ENCODE assay signal across 17 mouse cellular contexts in the genomic region with DNA sequence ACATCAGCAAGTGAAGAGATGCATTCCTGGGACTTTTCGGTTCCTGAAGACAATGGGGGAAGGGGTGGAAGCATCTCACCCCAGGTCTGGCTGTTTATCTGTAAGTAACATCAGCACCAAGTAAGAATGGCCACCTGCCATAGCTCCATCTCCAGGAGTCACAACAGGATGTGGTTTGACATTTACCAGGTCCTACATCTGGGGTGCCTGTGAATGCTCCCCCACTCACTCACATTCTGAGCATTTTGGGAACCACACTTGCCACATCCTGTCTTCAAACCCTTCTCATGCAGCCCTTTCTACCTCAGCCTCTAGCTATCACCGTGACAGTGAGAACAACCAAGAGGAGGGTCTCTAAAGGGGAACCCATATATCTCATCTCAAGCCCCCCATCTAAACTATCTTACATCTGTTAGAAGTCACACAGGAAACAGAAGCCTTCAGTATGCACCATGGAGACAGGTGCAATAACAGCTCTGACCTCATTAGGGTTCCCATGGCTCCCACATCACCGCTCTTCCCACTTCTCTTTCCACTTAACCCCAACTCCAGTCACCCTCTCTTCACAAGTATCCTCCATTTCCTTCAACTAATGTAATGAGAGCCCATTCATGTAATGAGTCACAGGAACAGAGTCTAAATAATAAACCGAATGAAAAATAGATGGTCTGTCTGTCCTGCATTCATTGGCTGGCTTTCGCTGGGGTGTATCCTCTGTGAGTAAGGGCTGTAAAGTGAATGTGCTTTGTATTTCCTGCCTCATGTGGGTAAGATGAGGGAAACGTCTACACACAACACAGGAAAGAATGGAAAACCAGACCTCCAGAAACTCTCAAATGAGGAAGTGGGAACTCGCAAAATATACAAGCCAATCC. TPM values are rescaled to one million over a fixed set of nuclear protein-coding genes. Genes with fewer than 3 reads are reported as not detected.
DNase-seq lines count a peak whose midpoint lies in the region; ATAC-seq and TF ChIP-seq lines count a peak whose summit lies in the region.
"Had no signal": no experiment of that assay in that cellular context is flagged by ENCODE, and none has a peak within 500 bp of the region (broad histone marks: within the 10 kb centered on the region; RNA-seq: fewer than 3 reads in every experiment).

No protein-coding gene starts in this region.

- no peak for TF ChIP-seq CTCF in C2C12 (IDR thresholded peaks at IDR 0.05; ENCODE audit: control insufficient read depth, insufficient read depth, insufficient read length)

- H3K79me2 ChIP-seq in C2C12 (ENCODE audit: control insufficient read depth, insufficient read depth): no peaks in the 10 kb centered on the region

- no peak overlapping the region for H3K9ac ChIP-seq in forebrain, embryonic 12.5 days
- H3K9ac ChIP-seq: embryonic facial prominence, embryonic 15.5 days; limb, embryonic 13.5 days; midbrain, embryonic 12.5 days; stomach, embryonic 15.5 days had no signal

- H3K9me3 ChIP-seq in forebrain, embryonic 12.5 days: no peaks in the 10 kb centered on the region
- H3K9me3 ChIP-seq: embryonic facial prominence, embryonic 15.5 days; limb, embryonic 13.5 days; midbrain, embryonic 12.5 days; stomach, embryonic 15.5 days had no signal

- peak; percentile 12 for DNase-seq in adrenal gland, postnatal 14 days
- DNase-seq in adrenal gland, postnatal 10 days: no peak
- peak; percentile 18 to 58 for DNase-seq in spleen, postnatal 4 days (ENCODE audit: low spot score in 2 of 2)
- no peak for DNase-seq in layer of hippocampus, postnatal 10 days (ENCODE audit: low spot score in 2 of 2)
- no peak for DNase-seq in right cerebral cortex, adult 18-20 months
- DNase-seq: cerebellum, adult 9-11 months; kidney, adult 9 months; layer of hippocampus, adult 9-11 months had no signal

- no peaks in the 10 kb centered on the region for H3K79me3 ChIP-seq in C2C12 (ENCODE audit: low read depth)

- no peaks in the 10 kb centered on the region for H3K36me3 ChIP-seq in C2C12 (ENCODE audit: control insufficient read depth, insufficient read depth)
- H3K36me3 ChIP-seq in forebrain, embryonic 12.5 days (replicated peaks): no peaks in the 10 kb centered on the region
- H3K36me3 ChIP-seq: embryonic facial prominence, embryonic 15.5 days; limb, embryonic 13.5 days; midbrain, embryonic 12.5 days; stomach, embryonic 15.5 days had no signal

- 85% methylated on average over 7 of the region's 7 CpGs for WGBS in forebrain, embryonic 12.5 days

- H3K27ac ChIP-seq in forebrain, embryonic 12.5 days: no peak overlapping the region
- H3K27ac ChIP-seq: embryonic facial prominence, embryonic 15.5 days; limb, embryonic 13.5 days; midbrain, embryonic 12.5 days; stomach, embryonic 15.5 days had no signal

- H3K4me2 ChIP-seq in forebrain, embryonic 12.5 days: no peak overlapping the region
- H3K4me2 ChIP-seq: embryonic facial prominence, embryonic 15.5 days; limb, embryonic 13.5 days; midbrain, embryonic 12.5 days; stomach, embryonic 15.5 days had no signal

- no peak overlapping the region for H3K4me3 ChIP-seq in C2C12 (ENCODE audit: insufficient read depth, poor library complexity, severe bottlenecking)
- no peak overlapping the region for H3K4me3 ChIP-seq in forebrain, embryonic 12.5 days (replicated peaks)
- H3K4me3 ChIP-seq: embryonic facial prominence, embryonic 15.5 days; limb, embryonic 13.5 days; midbrain, embryonic 12.5 days; stomach, embryonic 15.5 days had no signal

- H3ac ChIP-seq in C2C12 (ENCODE audit: control insufficient read depth, insufficient read length, low read depth): no peak overlapping the region

- H3K27me3 ChIP-seq in C2C12 (ENCODE audit: control insufficient read depth, insufficient read depth, insufficient read length): no peaks in the 10 kb centered on the region
- no peaks in the 10 kb centered on the region for H3K27me3 ChIP-seq in forebrain, embryonic 12.5 days
- H3K27me3 ChIP-seq: embryonic facial prominence, embryonic 15.5 days; limb, embryonic 13.5 days; midbrain, embryonic 12.5 days; Patski; stomach, embryonic 15.5 days had no signal

- H3K4me1 ChIP-seq in forebrain, embryonic 12.5 days: no peaks in the 10 kb centered on the region
- H3K4me1 ChIP-seq: embryonic facial prominence, embryonic 15.5 days; limb, embryonic 13.5 days; midbrain, embryonic 12.5 days; stomach, embryonic 15.5 days had no signal

- peak; percentile 69 for ATAC-seq in megakaryocyte, adult 5-6 weeks (ENCODE audit: poor library complexity, severe bottlenecking)
- no peak for ATAC-seq in forebrain, embryonic 12.5 days (ENCODE audit: low FRiP score)
- ATAC-seq: Patski had no signal

TF ChIP-seq in C2C12, 6 proteins besides CTCF, POLR2A, EP300 and RAD21:
- no peak for TF ChIP-seq MYOG (IDR thresholded peaks at IDR 0.05; ENCODE audit: control insufficient read depth, extremely low read depth, insufficient read length)
- peak; percentile 91 for TF ChIP-seq MYOD1 (IDR thresholded peaks at IDR 0.05; ENCODE audit: control insufficient read depth, insufficient read length, low read depth)

RNA-seq across cellular contexts. Expression of gene Prss2, which starts 32.9 kb away (rescaled TPM):
- total RNA-seq in adrenal gland, postnatal 14 days (2021): 0.44 TPM in 1 of 2 replicates, not detected in the other
- total RNA-seq in adrenal gland, postnatal 10 days (2021): not detected
- 0.77 TPM for polyA plus RNA-seq in C2C12 (2012; fragmentation: generic; extraction: Trizol)
- 0.41 TPM in 1 of 2 replicates, not detected in the other for total RNA-seq in megakaryocyte, adult 5-6 weeks (2015)
- total RNA-seq in megakaryocyte, adult 5-6 weeks (2017): not detected in 2 replicates
- not detected for total RNA-seq in layer of hippocampus, postnatal 10 days (2021)
- polyA plus RNA-seq in forebrain, embryonic 12.5 days (2016; fragmentation: Nextera tagmentation; extraction: Ambion mirVana): not detected in 2 replicates
- total RNA-seq: heart, postnatal 10 days had no signal
- polyA plus RNA-seq: embryonic facial prominence, embryonic 15.5 days; limb, embryonic 13.5 days; midbrain, embryonic 12.5 days; Patski had no signal

RNA-seq across cellular contexts. Expression of gene Ephb6, which starts 50.8 kb away (rescaled TPM):
- total RNA-seq in adrenal gland, postnatal 14 days (2021): 13.5 and 15.7 TPM in 2 replicates
- 10 to 100 TPM in 1 of 2 experiments, 1 to 10 TPM in 1; 8.8 to 17.4 TPM for total RNA-seq in adrenal gland, postnatal 10 days (2021)
- 13.0 TPM for polyA plus RNA-seq in C2C12 (2012; fragmentation: generic; extraction: Trizol)
- 0.67 and 1.3 TPM in 2 replicates for total RNA-seq in megakaryocyte, adult 5-6 weeks (2015)
- total RNA-seq in megakaryocyte, adult 5-6 weeks (2017): 1.2 and 2.0 TPM in 2 replicates
- total RNA-seq in layer of hippocampus, postnatal 10 days (2021): 10 to 100 TPM; 68.2 to 70.3 TPM
- polyA plus RNA-seq in forebrain, embryonic 12.5 days (2016; fragmentation: Nextera tagmentation; extraction: Ambion mirVana): 17.7 and 18.4 TPM in 2 replicates

Comparison
In these comparisons a context has a peak if more than half of its experiments do, and no peak if none do; other contexts are left out.
1. DNase-seq: peak in adrenal gland, postnatal 14 days (single experiment) and spleen, postnatal 4 days (2 of 2); none in adrenal gland, postnatal 10 days (single experiment), layer of hippocampus, postnatal 10 days (0 of 2) and right cerebral cortex, adult 18-20 months (single experiment).